Mouse (Mus musculus) spleen, embryonic (tissue): ENCODE data around the gene A030003K21Rik.
"Not testable (repeated sequence)": the region's sequence is repeated elsewhere in the genome, so short reads cannot be mapped to it uniquely, and the experiment has no call there.

Source experiments
- CTCF ChIA-PET: fragments of 350-600 bp; sonication (Branson Sonifier 250); formaldehyde crosslinking; loops from one replicate; lab custom pipeline; 2022; lab: Charles Lee

A030003K21Rik gene

GRCm38 (mm10) chr1:82943295-82943694, at the start of gene A030003K21Rik:
Gene A030003K21Rik (minus strand): TSS chr1:82943388.
- CTCF ChIA-PET, result not testable (repeated sequence)

GRCm38 (mm10) chr1:82992093-82992492, 48.9 kb upstream of the A030003K21Rik start:
- CTCF ChIA-PET, result no interaction called here

DNA sequence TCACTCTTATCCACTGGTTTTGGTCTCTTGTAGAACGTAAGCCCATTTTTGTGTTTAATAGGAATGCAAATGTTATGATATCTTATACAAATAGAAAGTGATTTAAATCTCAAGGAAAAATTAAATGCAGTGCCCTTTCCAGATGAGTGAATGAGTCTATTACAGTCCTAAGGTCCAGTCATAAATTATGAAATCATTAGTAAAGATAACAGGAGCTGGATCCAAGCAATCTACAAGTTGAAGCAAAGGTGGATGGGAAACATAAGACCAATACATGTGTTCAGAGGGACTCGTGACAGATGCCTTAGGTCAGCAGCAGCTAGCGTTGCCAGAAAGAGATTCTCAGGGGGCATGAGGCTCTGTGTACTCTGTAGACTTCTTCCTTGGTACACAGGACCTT, 48.4 kb upstream of the A030003K21Rik start:
- CTCF ChIA-PET, result no interaction called here

DNA sequence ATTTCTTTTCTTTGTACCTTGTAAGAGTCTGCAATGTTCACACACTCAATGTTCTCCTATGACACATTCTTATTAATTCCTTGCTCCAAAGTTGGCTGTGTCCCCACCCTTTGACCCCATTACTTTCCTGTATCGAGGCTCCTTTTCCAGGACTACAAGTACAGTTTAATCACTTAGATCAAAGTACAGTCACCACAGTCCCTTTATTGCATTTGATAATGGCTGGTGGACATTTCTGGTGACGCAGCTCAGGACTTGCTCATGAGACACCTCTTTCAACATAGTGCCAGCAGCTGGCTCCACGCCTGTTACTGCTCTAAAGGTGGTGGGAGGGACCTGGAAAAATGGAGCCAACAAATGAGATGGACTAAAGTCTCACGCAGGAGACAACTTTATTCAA, 47.9 kb upstream of the A030003K21Rik start:
- CTCF ChIA-PET, result no interaction called here

DNA sequence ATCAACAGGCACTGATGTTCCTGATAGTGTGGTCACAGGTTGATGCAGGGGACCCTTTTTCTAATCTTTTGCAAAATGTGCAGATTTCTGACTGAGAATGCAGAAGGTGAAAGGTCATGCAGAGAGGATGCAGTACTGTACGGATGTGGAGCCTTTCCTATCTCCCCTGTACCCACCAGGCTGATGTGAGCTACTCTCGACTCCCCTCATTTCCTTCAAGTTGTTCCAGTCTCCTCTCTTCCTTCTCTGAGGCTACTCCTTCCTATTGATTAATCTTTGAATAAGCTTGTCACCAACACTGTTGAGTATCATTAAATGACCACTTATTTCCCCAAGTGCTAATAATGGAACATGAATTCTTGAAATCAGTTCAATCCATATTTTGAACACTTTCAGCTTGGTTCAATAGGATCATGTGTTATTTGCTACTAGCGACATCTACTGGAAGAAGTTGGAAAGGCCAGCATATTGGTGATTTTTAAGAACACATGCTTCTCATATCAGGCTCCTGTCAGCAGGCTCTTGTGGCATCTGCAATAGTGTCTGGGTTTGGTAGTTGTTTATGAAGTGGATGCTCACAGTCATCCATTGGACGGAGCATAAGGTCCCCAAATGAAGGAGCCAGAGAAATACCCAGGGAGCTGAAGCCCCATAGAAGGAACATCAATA, 44.5 kb upstream of the A030003K21Rik start:
- CTCF ChIA-PET, result no interaction called here

- CTCF ChIA-PET, result interaction anchor here (0.6 kb wide), 1 partner anchor 102 kb away, joined by 4 read pairs; no protein-coding TSS in a partner anchor
Measured at GRCm38 (mm10) chr1:82986738-82987137, 43.5 kb upstream of the A030003K21Rik start.

GRCm38 (mm10) chr1:82977840-82978239, 34.7 kb upstream of the A030003K21Rik start:
- CTCF ChIA-PET, result no interaction called here

- CTCF ChIA-PET, result no interaction called here
Measured at GRCm38 (mm10) chr1:82975750-82976149, 32.6 kb upstream of the A030003K21Rik start.

- CTCF ChIA-PET, result no interaction called here
Measured at GRCm38 (mm10) chr1:82974342-82974741, 31.2 kb upstream of the A030003K21Rik start.

DNA sequence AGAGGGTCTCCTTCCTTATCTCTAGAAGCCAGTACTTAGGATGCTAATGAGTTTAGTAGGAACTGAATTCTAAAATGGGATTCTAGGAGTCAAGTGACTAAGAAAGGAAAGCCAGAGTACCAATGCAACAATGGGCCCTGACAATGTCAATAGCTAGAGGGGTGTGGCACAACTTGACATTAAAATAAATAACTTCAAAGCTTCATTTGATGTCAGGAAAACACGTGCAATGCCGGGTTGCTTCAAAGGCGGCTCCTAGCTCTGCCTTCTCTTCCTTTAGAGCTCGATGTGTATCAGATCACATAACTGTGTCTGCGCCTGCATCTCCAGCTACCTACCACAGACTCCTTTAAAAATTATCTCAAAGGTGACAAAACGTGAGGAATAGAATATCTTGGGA, 30.7 kb upstream of the A030003K21Rik start:
- CTCF ChIA-PET, result no interaction called here

- CTCF ChIA-PET, result no interaction called here
Measured at GRCm38 (mm10) chr1:82973244-82973643, 30.1 kb upstream of the A030003K21Rik start.

- CTCF ChIA-PET, result no interaction called here
Measured at GRCm38 (mm10) chr1:82972046-82972445, 28.9 kb upstream of the A030003K21Rik start.

- CTCF ChIA-PET, result no interaction called here
Measured at GRCm38 (mm10) chr1:82966413-82966812, 23.2 kb upstream of the A030003K21Rik start.

- CTCF ChIA-PET, result no interaction called here
Measured at GRCm38 (mm10) chr1:82959870-82960385, 16.7 kb upstream of the A030003K21Rik start, which contains the start of gene Gm47955. Gene Gm47955 (plus strand): TSS chr1:82960286.

DNA sequence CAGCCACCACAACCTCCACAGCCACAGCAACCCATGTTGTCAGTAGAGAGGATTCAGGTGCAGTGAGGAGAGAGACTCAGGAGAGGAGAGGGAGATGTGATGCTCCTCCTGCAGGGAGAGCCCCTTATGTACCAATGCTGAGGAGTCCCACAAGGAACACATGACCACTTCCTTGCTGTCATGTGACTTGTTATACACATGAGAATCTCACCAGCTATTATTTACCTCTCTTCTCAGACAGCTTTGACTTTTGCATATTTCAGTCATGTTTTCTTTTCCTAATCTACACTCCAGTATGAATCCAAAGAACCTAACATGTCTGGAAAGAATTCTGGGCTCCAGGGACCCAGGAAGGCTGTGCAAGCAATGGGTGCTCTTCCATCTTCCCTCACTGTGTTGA, 12.7 kb upstream of the A030003K21Rik start, which contains the start of gene Gm7544:
Gene Gm7544 (minus strand): TSS at position 101 of the 400 bp plus-strand sequence.
- CTCF ChIA-PET, result not testable (repeated sequence)

DNA sequence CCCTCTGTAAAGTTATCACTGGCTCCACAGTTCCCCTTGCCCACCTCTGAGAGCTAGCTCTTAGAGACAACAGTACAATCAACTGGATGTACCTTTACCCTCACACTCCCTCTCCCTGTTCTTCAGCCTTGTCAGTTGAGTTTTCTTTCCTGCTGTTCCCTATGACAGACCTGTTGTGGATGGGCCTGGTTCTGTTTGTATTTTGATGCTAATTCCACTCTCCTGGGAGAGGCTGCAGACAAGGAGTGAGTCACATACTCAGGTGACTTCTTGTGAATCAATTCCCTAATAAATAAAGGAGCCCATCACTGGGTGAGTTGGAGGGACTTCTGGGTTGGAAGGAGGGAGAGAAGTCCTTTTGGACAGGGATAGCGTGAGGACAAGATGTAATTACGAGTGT, 5.4 kb upstream of the A030003K21Rik start:
- CTCF ChIA-PET, result no interaction called here

DNA sequence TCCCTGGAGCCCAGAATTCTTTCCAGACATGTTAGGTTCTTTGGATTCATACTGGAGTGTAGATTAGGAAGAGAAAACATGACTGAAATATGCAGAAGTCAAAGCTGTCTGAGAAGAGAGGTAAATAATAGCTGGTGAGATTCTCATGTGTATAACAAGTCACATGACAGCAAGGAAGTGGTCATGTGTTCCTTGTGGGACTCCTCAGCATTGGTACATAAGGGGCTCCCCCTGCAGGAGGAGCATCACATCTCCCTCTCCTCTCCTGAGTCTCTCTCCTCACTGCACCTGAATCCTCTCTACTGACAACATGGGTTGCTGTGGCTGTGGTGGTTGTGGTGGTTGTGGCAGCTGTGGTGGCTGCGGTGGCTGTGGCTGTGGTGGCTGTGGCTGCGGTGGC, 2.8 kb upstream of the A030003K21Rik start:
- CTCF ChIA-PET, result not testable (repeated sequence)

- CTCF ChIA-PET, result not testable (repeated sequence)
Measured at GRCm38 (mm10) chr1:82942505-82942904, 683 bp downstream of the A030003K21Rik start.

GRCm38 (mm10) chr1:82938666-82939065, 4.5 kb downstream of the A030003K21Rik start:
- CTCF ChIA-PET, result no interaction called here

- CTCF ChIA-PET, result not testable (repeated sequence)
Measured at GRCm38 (mm10) chr1:82931326-82931725, 11.9 kb downstream of the A030003K21Rik start, which contains the start of gene Gm6217. Gene Gm6217 (minus strand): TSS chr1:82931399.

DNA sequence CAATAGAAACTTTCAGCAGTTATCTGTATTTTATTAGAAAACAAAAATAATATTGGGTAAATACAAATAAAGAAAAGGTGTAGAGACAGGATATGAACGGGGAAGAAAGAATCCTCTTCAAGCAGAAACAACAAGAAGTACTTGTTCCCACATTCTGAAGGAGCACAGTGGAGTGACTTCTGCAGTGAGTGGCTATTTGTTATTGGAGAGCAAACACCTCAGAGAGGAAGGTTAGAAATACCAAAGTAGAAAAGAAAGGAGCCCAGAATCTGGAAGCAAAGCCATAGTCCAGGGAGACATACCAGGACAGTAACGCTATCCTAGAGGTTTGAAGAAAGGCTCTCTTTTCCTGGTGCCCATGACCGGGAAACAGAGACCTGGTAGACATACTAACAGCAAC, 12.6 kb downstream of the A030003K21Rik start:
- CTCF ChIA-PET, result not testable (repeated sequence)

DNA sequence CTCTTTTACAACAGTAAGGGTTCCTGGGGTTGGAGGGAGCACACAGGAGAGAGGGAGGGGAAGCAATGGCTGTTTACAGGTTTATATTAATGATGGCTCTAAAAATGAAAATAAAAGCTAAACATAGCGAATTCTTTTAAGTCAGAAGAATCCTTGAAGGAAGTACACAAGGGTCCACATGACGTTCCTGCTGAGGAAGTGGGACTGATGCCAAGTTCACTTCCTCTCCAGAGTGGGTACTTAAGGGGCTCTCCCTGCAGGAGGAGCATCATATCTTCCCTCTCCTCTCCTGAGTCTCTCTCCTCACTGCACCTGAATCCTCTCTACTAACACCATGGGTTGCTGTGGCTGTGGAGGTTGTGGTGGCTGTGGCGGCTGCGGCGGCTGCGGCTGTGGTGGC, 18.5 kb downstream of the A030003K21Rik start, which contains the start of gene A030014E15Rik:
Gene A030014E15Rik (plus strand): TSS at position 268 of the 400 bp plus-strand sequence.
- CTCF ChIA-PET, result no interaction called here

- CTCF ChIA-PET, result not testable (repeated sequence)
Measured at GRCm38 (mm10) chr1:82913434-82913833, 29.8 kb downstream of the A030003K21Rik start.
